9 mouse cellular contexts compared by ENCODE assay signal in the genomic region with DNA sequence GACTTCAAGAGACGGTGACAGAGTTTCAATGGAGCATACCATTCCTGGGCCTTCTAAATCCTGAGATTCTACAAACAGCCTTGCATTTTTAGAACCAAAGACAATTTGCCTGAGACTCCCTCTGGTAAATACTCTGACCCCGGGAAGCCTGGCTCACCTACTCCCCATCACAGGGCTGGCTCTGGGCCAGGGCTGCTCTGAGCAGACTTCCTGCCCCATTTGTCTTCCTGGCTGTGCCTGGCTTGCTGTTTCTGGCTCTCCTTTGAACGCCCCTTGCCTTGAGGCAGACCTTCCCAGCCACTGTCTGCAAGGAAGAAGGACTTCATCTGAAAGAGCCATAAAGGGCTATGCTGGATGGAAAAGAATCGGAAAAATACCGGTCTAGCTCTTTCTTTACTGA.
DNase-seq lines count a peak whose midpoint lies in the region; ATAC-seq lines count a peak whose summit lies in the region.
"Had no signal": no experiment of that assay in that cellular context is flagged by ENCODE, and none has a peak within 500 bp of the region (broad histone marks: within the 10 kb centered on the region; RNA-seq: fewer than 3 reads in every experiment).

No protein-coding gene starts in this region.

- H3K9ac ChIP-seq in heart, embryonic 11.5 days (ENCODE audit: low read depth, low read length): no peak overlapping the region
- H3K9ac ChIP-seq in lung, embryonic 16.5 days (ENCODE audit: low read length): no peak overlapping the region
- H3K9ac ChIP-seq: liver, embryonic 13.5 days had no signal

- H3K4me3 ChIP-seq in heart, embryonic 11.5 days (ENCODE audit: low read depth, low read length): no peak overlapping the region
- no peak overlapping the region for H3K4me3 ChIP-seq in lung, embryonic 16.5 days (ENCODE audit: low read length)
- H3K4me3 ChIP-seq: liver, embryonic 13.5 days had no signal

- H3K36me3 ChIP-seq in heart, embryonic 11.5 days (ENCODE audit: control insufficient read depth, insufficient read depth, low read length): no peaks in the 10 kb centered on the region; the same call in 1 of the 2 replicates
- peaks cover 41% of the 10 kb centered on the region for H3K36me3 ChIP-seq in lung, embryonic 16.5 days (ENCODE audit: control insufficient read depth, insufficient read depth, low read length)

- H3K27me3 ChIP-seq in heart, embryonic 11.5 days (ENCODE audit: control insufficient read depth, insufficient read depth, low read length): no peaks in the 10 kb centered on the region
- no peaks in the 10 kb centered on the region for H3K27me3 ChIP-seq in lung, embryonic 16.5 days (ENCODE audit: control insufficient read depth, insufficient read depth, low read depth, low read length)
- H3K27me3 ChIP-seq: liver, embryonic 13.5 days had no signal

- intact Hi-C loops in heart, postnatal 25 days (cut with DNase I): loop anchor here (5.0 kb wide), 1 partner anchor 45 kb away; no protein-coding TSS in a partner anchor

- DNase-seq in heart, adult 18-20 months: peak; percentile 62 to 65
- DNase-seq in adipocyte (ENCODE audit: low spot score): peak; percentile 3
- DNase-seq in heart, postnatal 25 days (ENCODE audit: low spot score): peak; percentile 23
- DNase-seq in layer of hippocampus, postnatal 10 days (ENCODE audit: low spot score in 2 of 2): no peak
- DNase-seq in spleen, postnatal 14 days (ENCODE audit: low spot score in 2 of 2): no peak
- DNase-seq in left cerebral cortex, adult 18-20 months (ENCODE audit: low spot score in 2 of 2): no peak
- DNase-seq: liver, embryonic 13.5 days had no signal

- peaks cover 9% of the 10 kb centered on the region for H3K4me1 ChIP-seq in heart, embryonic 11.5 days (ENCODE audit: control insufficient read depth, insufficient read depth, low read length)
- no peaks in the 10 kb centered on the region; the same call in none of the 2 replicates for H3K4me1 ChIP-seq in lung, embryonic 16.5 days (replicated peaks; ENCODE audit: control insufficient read depth, insufficient read depth, low read length)

- no peaks in the 10 kb centered on the region for H3K9me3 ChIP-seq in heart, embryonic 11.5 days (replicated peaks; ENCODE audit: control insufficient read depth, low read length)
- H3K9me3 ChIP-seq in lung, embryonic 16.5 days (ENCODE audit: control insufficient read depth, low read length): no peaks in the 10 kb centered on the region
- H3K9me3 ChIP-seq: liver, embryonic 13.5 days had no signal

- no peak; the same call in 1 of the 2 replicates for ATAC-seq in heart, embryonic 11.5 days (replicated peaks; ENCODE audit: insufficient number of reproducible peaks, low FRiP score, low TSS enrichment)
- ATAC-seq in lung, embryonic 16.5 days (ENCODE audit: low read depth): peak; percentile 49; the same call in 1 of the 2 replicates

- no peak overlapping the region for H3K4me2 ChIP-seq in heart, embryonic 11.5 days
- no peak overlapping the region for H3K4me2 ChIP-seq in lung, embryonic 16.5 days (ENCODE audit: low read depth, low read length)
- H3K4me2 ChIP-seq: liver, embryonic 13.5 days had no signal

- no peak overlapping the region for H3K27ac ChIP-seq in heart, embryonic 11.5 days (ENCODE audit: low read depth, low read length)
- H3K27ac ChIP-seq in lung, embryonic 16.5 days (ENCODE audit: low read length): no peak overlapping the region
- H3K27ac ChIP-seq: liver, embryonic 13.5 days had no signal

- WGBS in heart, embryonic 11.5 days (ENCODE audit: insufficient replicate concordance): 54% methylated on average over 5 of the region's 5 CpGs
- 48% methylated on average over 5 of the region's 5 CpGs for WGBS in lung, embryonic 16.5 days

Comparison
In these comparisons a context has a peak if more than half of its experiments do, and no peak if none do; other contexts are left out.
1. DNase-seq: peak in heart, adult 18-20 months (2 of 2), adipocyte (single experiment) and heart, postnatal 25 days (single experiment); none in layer of hippocampus, postnatal 10 days (0 of 2), spleen, postnatal 14 days (0 of 2) and left cerebral cortex, adult 18-20 months (0 of 2).